Mouse (Mus musculus) hindbrain, embryonic 14.5 days (tissue): Measurements from ENCODE around the gene Slc30a6. TPM values are rescaled to one million over a fixed set of nuclear protein-coding genes. Genes with fewer than 3 reads are reported as not detected.
A peak's percentile ranks its signal among the peaks of the same experiment; 100 is the strongest.

Source experiments
- ATAC-seq: fragments of 200-750 bp; cut with Nextera tagmentation; 2 replicates; pipeline ENCODE4 v1.8.0; 2017; ENCODE audit warnings: moderate number of reproducible peaks, mild to moderate bottlenecking, moderate TSS enrichment, moderate library complexity; ENCODE audit not compliant: low FRiP score
- DNase-seq: peaks from one replicate; pipeline ENCODE4 v3.0.0-alpha.2; 2015; ENCODE audit warnings: low spot score
- H3K27ac ChIP-seq: fragments of 300-500 bp; sonication (generic); 2 replicates; pipeline ENCODE4 v1.5.1; 2014; ENCODE audit warnings: mild to moderate bottlenecking, moderate library complexity
- H3K27me3 ChIP-seq: fragments of 300-500 bp; sonication (generic); 2 replicates; pipeline ENCODE4 v1.6.1; 2014; ENCODE audit warnings: mild to moderate bottlenecking, low read length, mixed read lengths; ENCODE audit not compliant: control insufficient read depth, insufficient read depth
- H3K36me3 ChIP-seq: fragments of 300-500 bp; sonication (generic); replicated peaks from 2 replicates; pipeline ENCODE4 v1.6.1; 2014; ENCODE audit not compliant: control insufficient read depth, insufficient read depth
- H3K4me1 ChIP-seq: fragments of 300-500 bp; sonication (generic); replicated peaks from 2 replicates; pipeline ENCODE4 v1.6.1; 2014; ENCODE audit warnings: antibody characterized with exemption, low read length, mixed read lengths; ENCODE audit not compliant: control insufficient read depth, insufficient read depth
- H3K4me2 ChIP-seq: fragments of 300-500 bp; sonication (generic); replicated peaks from 2 replicates; pipeline ENCODE4 v1.6.1; 2014; ENCODE audit warnings: mild to moderate bottlenecking, moderate library complexity
- H3K4me3 ChIP-seq: fragments of 300-500 bp; sonication (generic); replicated peaks from 2 replicates; pipeline ENCODE4 v1.5.1; 2014; ENCODE audit warnings: mild to moderate bottlenecking, low read length
- H3K9ac ChIP-seq: fragments of 300-500 bp; sonication (generic); 2 replicates; pipeline ENCODE4 v1.6.1; 2014
- H3K9me3 ChIP-seq: fragments of 300-500 bp; sonication (generic); 2 replicates; pipeline ENCODE4 v1.6.1; 2016; ENCODE audit warnings: low read length; ENCODE audit not compliant: control insufficient read depth
- WGBS: fragments of 180-500 bp; shearing (Covaris S2); extraction: QIAGEN DNeasy Blood & Tissue Kit; methylation state at CpG from one replicate; pipeline ENCODE4 v1.1.7; 2014; 5-methylcytosine and 5-hydroxymethylcytosine counted together
- polyA plus RNA-seq: library from polyadenylated mRNA; unstranded; fragments of >200 nt; fragmentation: Nextera tagmentation; extraction: Ambion mirVana; gene quantifications from 2 replicates; pipeline ENCODE4 v1.2.1, GENCODE M21; 2014

Gene Slc30a6
- polyA plus RNA-seq, 1 experiment from 2014 or later: 30.8 TPM

DNA sequence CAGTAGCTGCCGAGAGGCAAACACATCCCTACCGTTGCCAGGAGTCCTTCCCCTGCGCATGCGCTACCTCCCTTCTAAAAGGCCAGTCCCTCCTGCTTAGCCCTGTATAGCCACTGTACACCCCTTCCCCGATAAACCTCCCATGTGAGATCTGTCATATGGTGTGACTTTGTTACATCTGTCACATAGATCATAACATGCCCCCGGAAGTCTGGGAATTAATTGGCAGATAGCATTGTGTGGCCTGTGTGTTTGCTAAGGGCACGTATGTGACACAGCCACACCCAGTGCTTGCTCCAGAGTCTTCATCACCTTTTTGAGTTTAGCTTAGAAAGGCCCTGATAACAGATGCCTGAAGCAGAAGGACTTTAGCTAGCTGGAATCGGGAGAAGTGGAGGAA, 34.7 kb downstream of the Slc30a6 start:
- ATAC-seq: no peak
- peaks cover 29% of the 10 kb centered on the region for H3K36me3 ChIP-seq

DNA sequence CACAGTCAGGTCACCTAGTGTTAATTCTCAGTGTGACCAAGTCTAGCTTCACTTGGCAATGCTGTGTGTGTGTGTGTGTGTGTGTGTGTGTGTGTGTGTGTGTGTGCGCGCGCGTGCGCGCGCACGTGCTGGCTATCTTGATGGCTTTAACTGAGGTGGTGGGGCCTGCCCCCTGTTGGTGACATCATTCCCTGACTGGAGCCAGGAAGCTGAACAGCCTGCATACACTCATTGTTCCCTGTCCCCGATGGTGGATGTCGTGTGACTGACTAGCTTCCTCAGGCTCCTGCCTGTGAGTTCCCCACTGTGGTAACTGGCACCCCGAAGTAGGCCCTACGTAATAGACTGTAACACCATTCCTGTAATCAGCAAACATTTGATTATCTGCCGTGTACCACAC, 36.1 kb downstream of the Slc30a6 start:
- Histone ChIP-seq H3K36me3 (peaks cover 16% of the 10 kb centered on the region), H3K4me3 (no peak overlapping the region), H3K27me3 (no peaks in the 10 kb centered on the region), H3K4me1 (no peaks in the 10 kb centered on the region), H3K4me2 (no peak overlapping the region), H3K9ac (no peak overlapping the region), H3K27ac (no peak overlapping the region), H3K9me3 (no peaks in the 10 kb centered on the region)
- WGBS: 74% methylated on average over 13 of the region's 13 CpGs
- ATAC-seq (no peak), DNase-seq (peak; percentile 9)

More for the DNA sequence above, 34.7 kb downstream of the Slc30a6 start:
- Histone ChIP-seq H3K4me3 (no peak overlapping the region), H3K27ac (no peak overlapping the region), H3K9ac (no peak overlapping the region), H3K27me3 (no peaks in the 10 kb centered on the region), H3K4me2 (no peak overlapping the region), H3K9me3 (no peaks in the 10 kb centered on the region), H3K4me1 (no peaks in the 10 kb centered on the region)
- WGBS: 89% methylated on average over 8 of the region's 8 CpGs
- DNase-seq: peak; percentile 23

DNA sequence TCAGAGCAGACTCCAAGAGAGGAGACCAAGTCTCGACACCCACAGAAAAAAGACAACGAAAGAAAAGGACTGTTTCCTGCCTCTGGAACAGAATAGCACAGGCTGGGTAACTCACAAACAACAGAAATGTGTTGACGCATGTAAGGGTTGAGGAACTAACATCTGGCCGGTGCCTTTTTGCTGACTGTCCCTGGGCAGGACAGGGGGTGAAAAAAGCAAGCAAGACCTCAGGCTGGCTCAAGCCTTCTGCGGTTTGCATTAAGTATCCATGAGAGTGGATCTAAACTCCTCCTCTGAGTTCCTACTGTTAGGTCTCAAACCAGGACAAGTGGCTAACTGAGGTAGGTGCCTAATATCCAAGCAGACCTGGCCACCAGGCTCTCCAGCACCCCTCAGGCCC, 37.2 kb downstream of the Slc30a6 start:
- H3K4me1 ChIP-seq: no peaks in the 10 kb centered on the region
- peak; percentile 12 for DNase-seq
- H3K27ac ChIP-seq: no peak overlapping the region
- no peaks in the 10 kb centered on the region for H3K27me3 ChIP-seq
- no peak overlapping the region for H3K4me2 ChIP-seq
- no peak overlapping the region for H3K9ac ChIP-seq
- H3K36me3 ChIP-seq: peaks cover 8% of the 10 kb centered on the region; the same call in 1 of the 2 replicates
- no peaks in the 10 kb centered on the region for H3K9me3 ChIP-seq
- ATAC-seq: no peak
- no peak overlapping the region for H3K4me3 ChIP-seq
- 92% methylated on average over 5 of the region's 5 CpGs for WGBS

DNA sequence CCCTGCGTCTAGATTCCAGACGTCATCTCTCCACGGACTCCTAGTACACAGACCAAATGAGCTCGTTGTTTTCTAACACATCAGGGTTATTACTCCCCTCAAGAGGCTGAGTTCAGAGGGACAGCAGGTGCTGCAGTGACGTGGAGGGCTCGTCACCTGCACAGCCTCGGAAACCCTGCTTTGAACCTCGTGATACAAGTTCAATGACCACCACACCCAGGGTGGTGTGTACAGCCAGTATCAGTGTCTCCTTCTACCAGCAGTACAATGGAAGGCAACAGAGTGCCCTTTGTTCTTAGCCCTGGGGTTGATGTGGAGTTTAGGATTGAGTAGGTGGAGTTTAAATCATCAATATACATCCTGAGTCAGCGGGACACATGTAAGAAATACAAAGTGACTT, 42.4 kb downstream of the Slc30a6 start:
- WGBS: 89% methylated on average over 9 of the region's 9 CpGs
- ATAC-seq (no peak), DNase-seq (peak; percentile 7)
- no peaks in the 10 kb centered on the region for H3K4me1 ChIP-seq
- H3K36me3 ChIP-seq: no peaks in the 10 kb centered on the region
- no peak overlapping the region for H3K4me3 ChIP-seq
- H3K4me2 ChIP-seq: no peak overlapping the region
- no peak overlapping the region for H3K9ac ChIP-seq
- no peaks in the 10 kb centered on the region for H3K27me3 ChIP-seq
- H3K9me3 ChIP-seq: no peaks in the 10 kb centered on the region
- H3K27ac ChIP-seq: no peak overlapping the region

DNA sequence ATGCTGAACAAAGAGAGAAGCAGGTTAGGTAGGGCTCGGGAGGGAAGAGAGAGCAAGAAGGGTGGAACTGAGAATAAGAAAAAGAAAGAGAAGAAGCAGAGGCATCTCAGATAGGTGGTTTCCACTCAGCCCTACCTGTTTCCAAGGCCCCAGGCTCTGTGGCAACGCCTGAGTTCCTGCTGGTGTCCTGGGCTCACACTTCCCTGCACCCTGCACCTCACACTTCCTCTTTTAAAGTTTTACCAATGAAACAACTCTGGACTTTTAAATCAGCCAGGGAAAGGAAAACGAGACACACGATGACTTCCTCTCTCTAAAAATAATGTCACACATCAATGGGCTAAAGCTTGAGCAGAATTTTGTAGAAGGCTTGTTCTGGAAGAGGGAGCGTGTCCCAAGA, 45.1 kb downstream of the Slc30a6 start:
- no peaks in the 10 kb centered on the region for H3K9me3 ChIP-seq
- H3K27ac ChIP-seq: no peak overlapping the region
- H3K4me2 ChIP-seq: no peak overlapping the region
- H3K27me3 ChIP-seq: no peaks in the 10 kb centered on the region
- 79% methylated on average over 5 of the region's 5 CpGs for WGBS
- H3K9ac ChIP-seq: no peak overlapping the region
- ATAC-seq (no peak), DNase-seq (peak; percentile 2)
- H3K36me3 ChIP-seq: no peaks in the 10 kb centered on the region
- H3K4me3 ChIP-seq: no peak overlapping the region
- no peaks in the 10 kb centered on the region for H3K4me1 ChIP-seq

DNA sequence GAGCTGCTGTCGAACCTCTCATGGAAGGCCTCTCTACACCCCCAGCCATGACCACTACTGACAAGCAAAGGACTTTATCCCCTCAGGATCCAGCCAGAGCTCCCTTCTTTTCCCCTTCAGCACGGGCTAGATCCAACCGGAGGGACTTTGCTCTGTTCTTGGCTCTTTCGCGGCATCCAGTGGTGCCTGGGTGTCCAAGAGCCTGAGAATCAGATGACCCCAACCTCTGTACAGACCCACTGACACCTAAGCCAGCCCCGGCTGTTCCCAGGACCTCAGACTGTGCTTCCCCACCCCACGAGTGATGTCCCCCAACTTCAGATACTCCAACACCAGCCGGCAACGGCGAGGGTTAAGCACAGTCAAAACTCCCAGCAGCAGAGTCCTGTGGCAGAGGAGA, 54.4 kb downstream of the Slc30a6 start:
- 86% methylated on average over 10 of the region's 10 CpGs for WGBS
- ATAC-seq (no peak), DNase-seq (peak; percentile 13)
- no peak overlapping the region for H3K27ac ChIP-seq
- H3K4me1 ChIP-seq: no peaks in the 10 kb centered on the region
- H3K9ac ChIP-seq: no peak overlapping the region
- no peaks in the 10 kb centered on the region for H3K9me3 ChIP-seq
- H3K4me2 ChIP-seq: no peak overlapping the region
- H3K36me3 ChIP-seq: no peaks in the 10 kb centered on the region
- H3K4me3 ChIP-seq: no peak overlapping the region
- H3K27me3 ChIP-seq: no peaks in the 10 kb centered on the region

DNA sequence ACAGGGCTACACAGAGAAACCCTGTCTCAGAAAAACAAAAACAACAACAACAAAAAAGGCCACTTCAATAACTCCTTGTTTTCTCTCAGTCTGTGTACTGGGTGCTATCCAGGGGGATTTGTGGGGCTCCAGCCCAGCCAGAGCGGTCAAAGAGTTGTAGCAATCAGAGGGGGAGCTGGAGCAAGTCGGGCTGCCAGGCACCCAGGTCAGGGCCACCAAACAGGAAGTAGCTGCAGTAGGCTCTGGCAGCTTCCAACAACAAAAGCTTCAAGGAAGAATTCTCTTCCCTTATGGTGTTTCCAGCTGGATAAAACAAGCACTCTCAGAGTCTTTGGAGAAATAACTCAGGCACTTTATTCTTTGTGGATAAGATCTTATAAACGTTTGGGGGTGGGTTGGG, 58.5 kb downstream of the Slc30a6 start:
- H3K4me1 ChIP-seq: no peaks in the 10 kb centered on the region
- H3K4me2 ChIP-seq: no peak overlapping the region
- H3K9ac ChIP-seq: no peak overlapping the region
- WGBS: 82% methylated on average over 3 of the region's 3 CpGs
- no peak overlapping the region for H3K4me3 ChIP-seq
- no peak for DNase-seq
- H3K9me3 ChIP-seq: no peaks in the 10 kb centered on the region
- H3K27ac ChIP-seq: no peak overlapping the region
- no peak for ATAC-seq
- H3K27me3 ChIP-seq: no peaks in the 10 kb centered on the region
- no peaks in the 10 kb centered on the region for H3K36me3 ChIP-seq

DNA sequence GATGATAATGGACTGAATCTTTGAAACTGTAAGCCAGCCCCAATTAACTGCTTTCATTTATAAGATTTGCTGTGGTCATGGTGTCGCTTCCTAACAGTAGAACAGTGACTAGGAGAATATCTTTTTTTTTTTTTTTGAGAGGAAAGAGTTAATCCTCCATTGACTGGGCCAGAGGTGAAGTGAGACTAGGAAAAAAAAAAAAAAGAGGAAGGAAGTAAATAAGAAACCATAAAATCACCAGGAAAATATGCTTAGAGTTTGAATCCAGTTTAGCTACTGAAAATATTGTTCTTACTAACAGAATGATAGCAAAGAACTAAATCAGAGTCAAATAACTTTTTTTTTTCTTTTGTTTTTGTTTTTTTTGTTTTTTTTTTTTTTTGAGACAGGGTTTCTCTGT, 59.3 kb downstream of the Slc30a6 start:
- no peaks in the 10 kb centered on the region for H3K36me3 ChIP-seq
- WGBS: 87% methylated on average over 1 of the region's 1 CpGs
- H3K27me3 ChIP-seq: no peaks in the 10 kb centered on the region
- H3K27ac ChIP-seq: no peak overlapping the region
- no peaks in the 10 kb centered on the region for H3K9me3 ChIP-seq
- H3K4me2 ChIP-seq: no peak overlapping the region
- no peak for ATAC-seq
- H3K9ac ChIP-seq: no peak overlapping the region
- H3K4me3 ChIP-seq: no peak overlapping the region
- peak; percentile 14 for DNase-seq
- no peaks in the 10 kb centered on the region for H3K4me1 ChIP-seq

DNA sequence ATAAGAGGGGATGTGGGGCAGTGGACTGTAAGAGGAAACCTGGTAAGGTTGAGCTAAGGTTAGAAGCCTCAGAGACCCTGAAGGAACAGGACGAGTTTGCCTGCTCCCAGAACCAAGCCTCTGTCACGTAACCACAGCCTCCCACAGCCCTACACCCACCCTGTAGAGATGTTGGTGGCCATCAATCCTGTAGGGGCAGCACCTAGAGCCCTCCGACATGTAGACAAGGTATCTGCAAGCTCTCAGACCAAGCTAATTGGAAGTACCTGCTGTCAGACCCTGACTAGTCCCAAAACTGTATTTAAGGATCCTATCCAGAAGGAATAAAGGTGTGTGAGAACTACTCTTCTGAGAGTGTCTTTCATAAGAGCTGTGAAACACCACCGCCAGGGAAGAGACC, 60.0 kb downstream of the Slc30a6 start:
- Histone ChIP-seq H3K9ac (no peak overlapping the region), H3K36me3 (no peaks in the 10 kb centered on the region), H3K27me3 (no peaks in the 10 kb centered on the region), H3K27ac (no peak overlapping the region), H3K4me2 (no peak overlapping the region), H3K4me3 (no peak overlapping the region), H3K4me1 (no peaks in the 10 kb centered on the region), H3K9me3 (no peaks in the 10 kb centered on the region)
- DNase-seq: peak; percentile 20
- WGBS: 93% methylated on average over 4 of the region's 4 CpGs
- ATAC-seq: no peak

DNA sequence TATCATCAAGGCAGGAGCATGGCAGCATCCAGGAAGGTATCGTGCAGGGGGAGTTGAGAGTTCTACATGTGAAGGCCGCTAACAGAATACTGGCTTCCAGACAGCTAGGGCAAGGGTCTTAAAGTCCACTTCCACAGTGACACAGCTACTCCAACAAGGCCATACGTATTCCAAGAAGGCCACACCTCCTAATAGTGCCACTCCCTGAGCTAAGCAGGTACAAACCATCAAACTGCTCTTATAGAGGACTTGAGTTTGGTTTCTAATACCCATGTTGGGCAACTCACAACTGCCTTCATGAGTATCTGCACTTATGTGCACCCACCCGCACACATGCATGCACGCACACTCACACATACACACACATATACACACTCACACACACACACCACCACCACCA, 61.4 kb downstream of the Slc30a6 start:
- Histone ChIP-seq H3K9me3 (no peaks in the 10 kb centered on the region), H3K27me3 (no peaks in the 10 kb centered on the region), H3K36me3 (no peaks in the 10 kb centered on the region), H3K27ac (no peak overlapping the region), H3K4me3 (no peak overlapping the region), H3K9ac (no peak overlapping the region), H3K4me1 (no peaks in the 10 kb centered on the region), H3K4me2 (no peak overlapping the region)
- DNase-seq (no peak), ATAC-seq (no peak)
- WGBS: 92% methylated on average over 5 of the region's 5 CpGs
